Mouse (Mus musculus) CH12.LX (cell line): ENCODE measurements at regions not wholly inside any gene's neighbourhood (a gene's known extent, or its start where the extent isn't known, plus 50 kb on each side); places are given as distances from the start of the nearest gene placed in this dataset.

Experiments
- DNase-seq: peaks from one replicate; pipeline ENCODE4 v3.0.0-alpha.2; 2013; ENCODE audit errors: extremely low read depth
- H3K27ac ChIP-seq: 2 replicates; pipeline ENCODE4 v1.5.1; 2012; ENCODE audit warnings: low read depth, mild to moderate bottlenecking, control low read depth, moderate library complexity; ENCODE audit not compliant: insufficient read depth
- H3K27me3 ChIP-seq: replicated peaks from 2 replicates; pipeline ENCODE3; 2012; ENCODE audit warnings: inconsistent platforms
- H3K36me3 ChIP-seq, 2 experiments: replicated peaks in 1 of 2; 2 replicates each; pipeline versions ENCODE3 to v1.6.1; 2012; ENCODE audit warnings: inconsistent platforms in 1 of 2, low read length in 1 of 2, mild to moderate bottlenecking in 1 of 2, mixed read lengths in 1 of 2, moderate library complexity in 1 of 2; ENCODE audit not compliant: control insufficient read depth in 1 of 2, insufficient read depth in 1 of 2
- H3K4me1 ChIP-seq, 2 experiments: 2 replicates each; pipeline ENCODE4 v1.6.1; 2012; ENCODE audit warnings: inconsistent platforms in 1 of 2, moderate library complexity in 1 of 2; ENCODE audit not compliant: insufficient read depth in 2 of 2, control insufficient read depth in 1 of 2
- H3K4me2 ChIP-seq: 2 replicates; pipeline ENCODE4 v1.6.1; 2012; ENCODE audit warnings: low read depth, mild to moderate bottlenecking, control low read depth; ENCODE audit not compliant: poor library complexity, insufficient read depth, severe bottlenecking
- H3K4me3 ChIP-seq, 3 experiments: fragments of 150-350 bp in 1 of 3; sonication (generic) in 1 of 3; replicated peaks in 1 of 3; 2 replicates each; pipeline versions ENCODE3 to v1.5.1; 2011 to 2012; ENCODE audit warnings: low read depth in 2 of 3, low read length in 2 of 3, mild to moderate bottlenecking in 2 of 3, moderate library complexity in 2 of 3, control low read depth in 1 of 3, improper control_type of control experiment in 1 of 3, inconsistent platforms in 1 of 3, mixed read lengths in 1 of 3; ENCODE audit not compliant: poor library complexity in 1 of 3
- H3K79me2 ChIP-seq: replicated peaks from 2 replicates; pipeline ENCODE4 v1.6.1; 2012; ENCODE audit warnings: mild to moderate bottlenecking, moderate library complexity; ENCODE audit not compliant: control insufficient read depth, poor library complexity, insufficient read depth, severe bottlenecking; ENCODE audit errors: extremely low read depth
- H3K9ac ChIP-seq: 2 replicates; pipeline ENCODE4 v1.6.1; 2012; ENCODE audit warnings: low read depth, mild to moderate bottlenecking, control low read depth, moderate library complexity; ENCODE audit not compliant: insufficient read depth
- H3K9me3 ChIP-seq: replicated peaks from 2 replicates; pipeline ENCODE3; 2012; ENCODE audit warnings: low read length, inconsistent platforms, mixed read lengths
- CTCF ChIP-seq, 2 experiments: IDR thresholded peaks in 1 of 2; conservative IDR thresholded peaks in 1 of 2; 2 replicates each; pipeline ENCODE4 v1.5.1; 2011 to 2012; ENCODE audit warnings: low read depth in 2 of 2, low read length in 2 of 2, improper control_type of control experiment in 1 of 2, inconsistent platforms in 1 of 2, mild to moderate bottlenecking in 1 of 2, moderate library complexity in 1 of 2
- ETS1 ChIP-seq: conservative IDR thresholded peaks from 2 replicates; pipeline ENCODE4 v1.6.1; 2012; ENCODE audit warnings: low read depth, mild to moderate bottlenecking, inconsistent platforms, low read length, improper control_type of control experiment, moderate library complexity
- GABPA ChIP-seq: IDR thresholded peaks from 2 replicates; pipeline ENCODE4 v1.6.1; 2012; ENCODE audit warnings: low read depth, low read length, improper control_type of control experiment, inconsistent platforms; ENCODE audit not compliant: insufficient replicate concordance
- MEF2A ChIP-seq: IDR thresholded peaks from 2 replicates; pipeline ENCODE4 v1.6.1; 2014; ENCODE audit warnings: low read depth, mild to moderate bottlenecking, inconsistent platforms, low read length, improper control_type of control experiment, borderline replicate concordance
- MXI1 ChIP-seq: IDR thresholded peaks from 2 replicates; pipeline ENCODE4 v1.6.1; 2011; ENCODE audit warnings: mild to moderate bottlenecking, low read depth, low read length, improper control_type of control experiment
- PAX5 ChIP-seq: IDR thresholded peaks from 2 replicates; pipeline ENCODE4 v1.6.1; 2012; ENCODE audit warnings: low read length, inconsistent platforms, mixed read lengths
- POLR2A ChIP-seq: IDR thresholded peaks from 2 replicates; pipeline ENCODE4 v1.6.1; 2011; ENCODE audit warnings: low read depth, mild to moderate bottlenecking, improper control_type of control experiment, low read length
- SIN3A ChIP-seq: IDR thresholded peaks from 2 replicates; pipeline ENCODE4 v1.6.1; 2012; ENCODE audit warnings: low read length, improper control_type of control experiment, inconsistent platforms
- SMC3 ChIP-seq: IDR thresholded peaks from 2 replicates; pipeline ENCODE4 v1.6.1; 2011; ENCODE audit warnings: low read depth, low read length, improper control_type of control experiment
- TBP ChIP-seq: conservative IDR thresholded peaks from 2 replicates; pipeline ENCODE4 v1.6.1; 2011; ENCODE audit warnings: low read depth, low read length, improper control_type of control experiment
- TCF12 ChIP-seq: IDR thresholded peaks from 2 replicates; pipeline ENCODE4 v1.6.1; 2014; ENCODE audit warnings: low read depth, mild to moderate bottlenecking, inconsistent platforms, low read length, improper control_type of control experiment
- ZKSCAN1 ChIP-seq: IDR thresholded peaks from 2 replicates; pipeline ENCODE4 v1.6.1; 2012; ENCODE audit warnings: low read depth, inconsistent platforms, low read length, improper control_type of control experiment, borderline replicate concordance
- dilution Hi-C: fragments of 300-500 bp; cut with MboI; formaldehyde crosslinking; loops from 2 replicates; pipeline ENCODE4 v1.14.3; 2020; ENCODE audit warnings: low sequenced_read_pairs; ENCODE audit not compliant: extremely low pct_unique_long_range_greater_than_20kb, extremely low pct_ligation_motif_present
- in situ Hi-C: fragments of 300-500 bp; cut with MboI; formaldehyde crosslinking; loops from 3 replicates; pipeline ENCODE4 v1.14.3; 2019; ENCODE audit warnings: low sequenced_read_pairs, low pct_ligation_motif_present, low pct_unique_long_range_greater_than_20kb, mixed read lengths

DNA sequence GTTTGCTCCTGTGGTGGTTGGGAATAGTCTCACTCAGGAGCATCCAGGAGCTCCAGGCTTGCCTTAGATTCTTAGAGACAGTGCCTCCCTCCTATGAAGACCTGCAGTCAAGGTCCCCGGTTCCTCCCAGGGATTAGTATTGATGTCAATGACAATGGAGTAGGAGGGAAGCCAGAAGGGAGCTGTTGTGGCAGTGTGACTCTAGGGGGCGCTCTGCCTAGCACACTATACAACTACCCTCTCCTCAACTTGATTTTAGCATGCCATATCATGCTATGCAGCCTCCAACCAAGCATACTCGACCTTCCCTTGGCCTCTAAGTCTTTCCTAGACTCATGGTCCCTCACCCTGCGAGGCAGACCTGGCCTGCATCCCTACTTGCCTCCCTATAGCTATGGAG is 60.3 kb upstream of the Wnt11 start:
- peak; percentile 29 for DNase-seq
- Histone ChIP-seq H3K79me2 (no peaks in the 10 kb centered on the region), H3K4me2 (no peak overlapping the region), H3K9me3 (no peaks in the 10 kb centered on the region), H3K4me3 (no peak overlapping the region), H3K4me1 (peaks cover 16 to 46% of the 10 kb centered on the region in 2 experiments), H3K27me3 (peaks cover 29% of the 10 kb centered on the region), H3K9ac (no peak overlapping the region), H3K36me3 (no peaks in the 10 kb centered on the region), H3K27ac (no peak overlapping the region)
- TF ChIP-seq SMC3 = peak; percentile 32
- TF ChIP-seq MEF2A = no peak
- no peak for TF ChIP-seq PAX5
- no peak for TF ChIP-seq MXI1
- TF ChIP-seq SIN3A = peak; percentile 54; the same call in 1 of the 2 replicates
- no peak for TF ChIP-seq TCF12
- no peak for TF ChIP-seq ZKSCAN1
- TF ChIP-seq GABPA = no peak
- TF ChIP-seq CTCF (conservative IDR thresholded peaks at IDR 0.05 in 1 of 2, IDR thresholded peaks at IDR 0.05 in 1 of 2; ENCODE audit: low read depth in 2 of 2, low read length in 2 of 2) = peak; percentile 52 to 64; a peak in 3 of 4 replicates
- no peak for TF ChIP-seq POLR2A
- dilution Hi-C loops = no loop called here
- in situ Hi-C loops = no loop called here

DNA sequence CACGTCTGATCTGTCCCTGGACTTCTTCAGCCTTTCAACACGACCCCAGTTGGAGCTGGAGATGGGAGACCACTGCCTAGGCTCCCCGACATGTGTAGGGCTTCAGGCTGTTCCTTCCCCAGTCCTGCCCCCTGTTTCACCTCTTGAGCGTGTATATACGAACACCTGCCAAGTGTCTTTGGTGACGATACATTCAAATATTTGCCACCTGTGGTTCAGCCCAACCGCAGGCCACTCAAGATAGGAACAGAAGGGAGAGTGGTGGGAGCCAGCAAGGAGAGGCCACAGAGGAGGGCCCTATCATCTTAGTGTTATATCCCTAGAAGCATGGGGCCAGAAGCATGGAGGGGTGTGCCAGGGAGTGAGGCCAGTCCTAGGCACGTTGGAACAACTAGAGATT is 59.9 kb upstream of the Wnt11 start:
- H3K27ac ChIP-seq = no peak overlapping the region
- H3K9ac ChIP-seq = no peak overlapping the region
- H3K4me2 ChIP-seq = no peak overlapping the region
- in situ Hi-C loops = no loop called here
- peaks cover 29% of the 10 kb centered on the region for H3K27me3 ChIP-seq
- no peak for TF ChIP-seq TBP
- TF ChIP-seq TCF12 = 0 out of 2 replicates have a peak, but pooled peaks have one; percentile 27
- H3K9me3 ChIP-seq = no peaks in the 10 kb centered on the region
- no peaks in the 10 kb centered on the region for H3K79me2 ChIP-seq
- dilution Hi-C loops = no loop called here
- peak; percentile 21 for DNase-seq
- no peaks in the 10 kb centered on the region for H3K36me3 ChIP-seq
- peaks cover 16 to 42% of the 10 kb centered on the region in 2 experiments for H3K4me1 ChIP-seq
- H3K4me3 ChIP-seq = no peak overlapping the region

DNA sequence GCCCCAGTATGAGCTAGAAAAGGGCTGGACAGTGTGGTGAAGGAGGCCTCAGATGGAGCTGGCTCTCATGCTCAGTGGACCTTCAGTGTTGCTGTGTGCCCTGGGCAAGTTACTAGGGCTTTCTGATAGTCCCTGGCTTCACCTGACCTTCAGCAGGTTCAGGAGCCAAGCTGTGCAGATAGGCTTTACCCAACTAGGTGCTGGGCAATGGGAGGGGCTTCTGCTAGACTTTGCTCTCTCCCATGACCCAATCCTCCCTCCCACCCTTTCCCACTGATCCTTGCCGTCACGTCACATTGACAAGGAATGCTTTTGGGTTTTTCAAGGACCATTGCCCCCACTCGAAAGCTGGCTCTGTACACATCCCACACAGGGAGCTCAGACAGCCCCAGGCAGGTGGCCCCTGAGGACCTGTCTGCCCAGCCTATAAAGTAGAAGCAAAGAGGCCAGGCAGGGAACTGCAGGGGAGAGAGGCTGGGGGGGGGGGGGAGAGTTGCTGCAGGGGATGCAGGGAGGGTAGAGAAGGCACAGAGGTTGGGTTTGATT is 57.5 kb upstream of the Wnt11 start:
- H3K4me3 ChIP-seq = no peak overlapping the region
- TF ChIP-seq SIN3A (no peak), SMC3 (no peak), TBP (no peak), ETS1 (no peak), POLR2A (no peak)
- H3K9ac ChIP-seq = no peak overlapping the region
- no peak for DNase-seq
- no peaks in the 10 kb centered on the region for H3K9me3 ChIP-seq
- no peaks in the 10 kb centered on the region for H3K36me3 ChIP-seq
- H3K27me3 ChIP-seq = peaks cover 43% of the 10 kb centered on the region
- H3K79me2 ChIP-seq = no peaks in the 10 kb centered on the region
- peaks cover 11 to 26% of the 10 kb centered on the region in 2 experiments for H3K4me1 ChIP-seq
- in situ Hi-C loops (no loop called here), dilution Hi-C loops (no loop called here)
- no peak overlapping the region for H3K4me2 ChIP-seq
- H3K27ac ChIP-seq = no peak overlapping the region
